Mouse (Mus musculus) olfactory bulb, adult 2 months (tissue): Measurements from ENCODE around the gene Klrg1.

Experiments used
- CTCF ChIP-seq: fragments of 200-500 bp; IDR thresholded peaks from 2 replicates; pipeline ENCODE4 v1.5.1; 2012; ENCODE audit warnings: low read depth, mild to moderate bottlenecking, low read length, moderate library complexity; ENCODE audit not compliant: insufficient read depth
- POLR2A ChIP-seq: fragments of 200-500 bp; IDR thresholded peaks from 2 replicates; pipeline ENCODE4 v1.6.1; 2012; ENCODE audit warnings: mild to moderate bottlenecking, low read depth, low read length, moderate library complexity; ENCODE audit not compliant: insufficient read depth

GRCm38 (mm10) chr6:122291264-122291663 is 8.6 kb upstream of the Klrg1 start:
- TF ChIP-seq CTCF = no peak
- TF ChIP-seq POLR2A = no peak
